Mouse (Mus musculus) liver, embryonic 16.5 days (tissue): ENCODE results near the gene Ppm1k. TPM values are rescaled to one million over a fixed set of nuclear protein-coding genes. Genes with fewer than 3 reads are reported as not detected.

Experiments
- ATAC-seq: fragments of 200-750 bp; cut with Nextera tagmentation; 2 replicates; pipeline ENCODE4 v1.8.0; 2017; ENCODE audit warnings: low read depth, mild to moderate bottlenecking, moderate number of reproducible peaks, moderate library complexity
- H3K27ac ChIP-seq: fragments of 300-500 bp; sonication (generic); 2 replicates; pipeline ENCODE4 v1.5.1; 2014; ENCODE audit warnings: mild to moderate bottlenecking, low read length
- H3K27me3 ChIP-seq: fragments of 300-500 bp; sonication (generic); 2 replicates; pipeline ENCODE4 v1.6.1; 2014; ENCODE audit warnings: low read depth, low read length, mixed read lengths; ENCODE audit not compliant: control insufficient read depth, insufficient read depth
- H3K36me3 ChIP-seq: fragments of 300-500 bp; sonication (generic); 2 replicates; pipeline ENCODE4 v1.6.1; 2014; ENCODE audit warnings: mild to moderate bottlenecking; ENCODE audit not compliant: control insufficient read depth, insufficient read depth
- H3K4me1 ChIP-seq: fragments of 300-500 bp; sonication (generic); 2 replicates; pipeline ENCODE4 v1.6.1; 2014; ENCODE audit warnings: low read depth, low read length, mixed read lengths; ENCODE audit not compliant: control insufficient read depth
- H3K4me2 ChIP-seq: fragments of 300-500 bp; sonication (generic); 2 replicates; pipeline ENCODE4 v1.6.1; 2014; ENCODE audit warnings: low read depth, low read length, mixed read lengths
- H3K4me3 ChIP-seq: fragments of 300-500 bp; sonication (generic); 2 replicates; pipeline ENCODE4 v1.5.1; 2014; ENCODE audit warnings: low read depth, mild to moderate bottlenecking, low read length
- H3K9ac ChIP-seq: fragments of 300-500 bp; sonication (generic); 2 replicates; pipeline ENCODE4 v1.6.1; 2014; ENCODE audit warnings: low read depth, low read length
- H3K9me3 ChIP-seq: fragments of 300-500 bp; sonication (generic); replicated peaks from 2 replicates; pipeline ENCODE4 v1.6.1; 2016; ENCODE audit warnings: low read length; ENCODE audit not compliant: control insufficient read depth
- WGBS: fragments of 180-500 bp; shearing (Covaris S2); extraction: QIAGEN DNeasy Blood & Tissue Kit; methylation state at CpG from one replicate; pipeline ENCODE4 v1.1.7; 2014; ENCODE audit not compliant: insufficient replicate concordance; 5-methylcytosine and 5-hydroxymethylcytosine counted together
- polyA plus RNA-seq: library from polyadenylated mRNA; unstranded; fragments of >200 nt; fragmentation: Nextera tagmentation; extraction: Ambion mirVana; gene quantifications from 2 replicates; pipeline ENCODE4 v1.2.1, GENCODE M21; 2015

Ppm1k gene
- polyA plus RNA-seq: 6.4 and 6.6 TPM in 2 replicates

DNA sequence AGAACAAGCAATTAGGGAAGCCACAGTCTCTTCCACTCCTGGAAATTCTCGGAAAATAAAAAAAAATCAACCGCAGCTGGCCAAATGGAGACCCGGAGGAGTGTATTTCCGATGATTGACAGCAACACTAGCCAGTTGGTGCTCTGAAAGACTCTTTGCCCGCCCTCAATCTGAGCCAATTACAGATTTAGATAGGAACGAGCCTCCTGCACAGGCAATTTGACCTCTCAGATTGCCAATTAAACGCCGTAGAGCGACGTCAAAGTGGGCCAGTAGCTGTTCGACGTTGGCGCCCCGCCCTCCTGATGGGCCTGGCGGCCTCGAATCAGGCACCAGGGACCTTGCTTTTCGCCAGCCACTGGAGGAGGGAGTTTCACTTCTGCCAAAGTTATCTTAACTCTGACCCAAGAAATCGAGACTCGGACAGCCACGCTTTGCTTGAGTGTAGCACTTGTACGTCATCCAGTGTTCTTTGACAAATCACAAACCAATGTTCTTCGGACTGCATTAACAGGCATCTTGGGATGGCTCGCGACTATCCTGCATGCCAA lies at the start of gene Ppm1k:
TSS of gene Ppm1k (minus strand) at position 83 of the 551 bp plus-strand sequence.
- no peaks in the 10 kb centered on the region for H3K36me3 ChIP-seq
- H3K4me3 ChIP-seq: peak within 1 kb of the TSS; percentile 66
- peaks cover 2% of the 10 kb centered on the region for H3K4me1 ChIP-seq
- no peaks in the 10 kb centered on the region for H3K27me3 ChIP-seq
- H3K27ac ChIP-seq: peak within 1 kb of the TSS; percentile 83
- no peaks in the 10 kb centered on the region for H3K9me3 ChIP-seq
- peak within 1 kb of the TSS; percentile 55 for H3K9ac ChIP-seq
- under 1% methylated on average over 24 of the region's 24 CpGs for WGBS
- H3K4me2 ChIP-seq: peak within 1 kb of the TSS; percentile 72
- peak; percentile 95 for ATAC-seq

DNA sequence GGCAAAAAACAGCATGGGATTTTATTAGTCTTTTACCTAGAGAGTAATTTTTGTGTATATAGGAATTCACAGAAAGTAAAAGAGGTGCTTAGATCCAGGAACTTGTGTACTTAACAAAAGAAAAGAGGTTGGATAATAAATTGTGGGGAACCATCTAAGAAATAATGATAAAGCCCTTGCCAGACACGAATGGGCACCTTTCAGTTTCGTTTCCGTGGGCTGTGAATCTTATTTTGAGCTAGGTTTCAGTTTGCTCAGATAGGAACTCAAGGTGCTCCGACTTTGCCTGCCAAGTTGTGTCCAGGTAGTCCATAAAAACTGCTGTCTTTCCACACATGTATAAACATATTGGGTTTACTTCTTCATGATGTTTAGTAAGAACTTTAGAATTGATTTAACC lies 47.1 kb upstream of the Ppm1k start:
- no peak for ATAC-seq
- Histone ChIP-seq H3K27me3 (no peaks in the 10 kb centered on the region), H3K4me1 (peaks cover 2% of the 10 kb centered on the region; the same call in 1 of the 2 replicates), H3K9me3 (no peaks in the 10 kb centered on the region), H3K27ac (no peak overlapping the region), H3K36me3 (no peaks in the 10 kb centered on the region), H3K4me3 (no peak overlapping the region), H3K9ac (no peak overlapping the region), H3K4me2 (no peak overlapping the region)
- 55% methylated on average over 4 of the region's 4 CpGs for WGBS

DNA sequence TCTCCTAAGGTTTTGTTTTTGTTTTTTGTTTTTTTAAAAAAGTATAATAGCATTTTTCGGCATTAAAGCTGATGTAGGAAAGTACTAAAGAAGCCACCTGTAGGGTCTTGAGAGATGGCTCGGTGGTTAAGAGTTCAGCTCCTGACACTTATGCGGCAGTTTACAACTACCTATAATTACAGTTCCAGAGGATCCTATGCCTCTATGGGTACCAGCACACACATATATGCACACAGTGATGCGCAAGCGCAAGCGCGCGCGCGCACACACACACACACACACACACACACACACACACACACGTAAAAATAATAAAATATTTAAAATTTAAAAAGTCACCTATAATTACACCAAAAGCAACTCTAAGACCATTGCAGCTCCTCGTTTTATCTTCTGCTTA lies 46.3 kb upstream of the Ppm1k start:
- no peaks in the 10 kb centered on the region for H3K9me3 ChIP-seq
- H3K27me3 ChIP-seq: no peaks in the 10 kb centered on the region
- H3K4me1 ChIP-seq: peaks cover 2% of the 10 kb centered on the region; the same call in 1 of the 2 replicates
- H3K36me3 ChIP-seq: no peaks in the 10 kb centered on the region
- H3K9ac ChIP-seq: peak overlapping the region; percentile 84
- H3K4me3 ChIP-seq: peak overlapping the region; percentile 79
- H3K4me2 ChIP-seq: peak overlapping the region; percentile 67
- ATAC-seq: 0 out of 2 replicates have a peak, but pooled peaks have one; percentile 5
- no peak overlapping the region for H3K27ac ChIP-seq
- WGBS: 68% methylated on average over 12 of the region's 12 CpGs

DNA sequence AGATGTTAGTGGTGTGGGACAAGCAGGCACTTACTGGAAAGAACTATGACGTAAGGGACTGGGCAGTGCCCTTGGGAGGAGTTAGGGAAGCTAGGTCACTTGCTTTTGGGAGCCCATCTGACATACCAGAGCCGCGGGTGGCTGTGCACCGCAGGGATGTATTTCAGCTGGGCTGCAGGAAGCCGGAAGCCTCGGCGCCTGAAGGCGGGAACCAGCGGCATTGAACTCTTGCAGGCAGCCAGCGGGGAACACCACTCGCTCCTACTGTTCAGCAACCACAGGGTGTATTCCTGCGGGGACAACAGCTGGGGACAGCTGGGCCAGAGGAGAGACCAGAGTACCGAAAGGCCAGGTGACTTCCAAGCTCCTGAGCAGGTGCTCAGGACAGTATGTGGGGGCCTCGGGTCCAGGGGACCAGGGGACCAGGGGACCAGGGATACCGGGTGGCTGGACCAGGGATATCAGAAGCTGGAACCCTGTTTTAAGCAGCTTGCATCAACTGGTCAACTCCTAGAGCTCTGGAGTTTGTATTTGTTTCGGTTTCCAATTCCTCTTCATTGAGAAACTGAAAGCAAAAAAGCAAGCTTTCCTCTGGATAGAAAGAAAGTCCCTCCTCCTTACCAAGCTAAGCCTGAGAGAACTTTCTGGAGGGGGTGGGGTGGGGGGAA lies 45.7 kb upstream of the Ppm1k start, which contains the start of gene Herc6:
TSS of gene Herc6 (plus strand) at position 120 of the 668 bp plus-strand sequence.
- Histone ChIP-seq H3K9ac (peak within 1 kb of the TSS; percentile 84), H3K27ac (peak within 1 kb of the TSS; percentile 76), H3K9me3 (no peaks in the 10 kb centered on the region), H3K4me2 (peak within 1 kb of the TSS; percentile 67), H3K27me3 (no peaks in the 10 kb centered on the region), H3K4me1 (peaks cover 2% of the 10 kb centered on the region; the same call in 1 of the 2 replicates), H3K36me3 (no peaks in the 10 kb centered on the region), H3K4me3 (peak within 1 kb of the TSS; percentile 79)
- peak; percentile 95 for ATAC-seq
- under 1% methylated on average over 16 of the region's 16 CpGs for WGBS

DNA sequence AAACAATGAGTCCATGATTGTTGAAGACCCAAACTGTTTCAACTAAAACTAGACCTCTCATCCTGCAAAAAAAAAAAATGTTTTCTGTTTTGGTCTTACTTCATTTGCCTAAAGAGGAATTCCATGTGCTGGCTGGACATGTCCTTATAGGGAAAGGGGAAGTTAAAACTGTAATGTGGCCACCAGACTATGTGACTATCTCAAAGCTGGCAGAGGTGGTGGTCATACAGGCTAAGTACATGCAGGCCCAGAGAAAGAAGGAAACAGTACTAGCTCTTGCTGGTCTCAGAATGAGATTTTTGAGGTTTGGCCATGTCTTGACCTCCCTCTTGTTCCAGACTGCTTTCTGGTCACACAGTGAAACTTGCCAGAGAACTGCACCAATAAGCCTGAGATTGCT lies 36.3 kb upstream of the Ppm1k start:
- H3K4me3 ChIP-seq: no peak overlapping the region
- H3K4me1 ChIP-seq: no peaks in the 10 kb centered on the region
- ATAC-seq: no peak
- H3K9ac ChIP-seq: no peak overlapping the region
- no peaks in the 10 kb centered on the region for H3K27me3 ChIP-seq
- H3K36me3 ChIP-seq: no peaks in the 10 kb centered on the region
- H3K9me3 ChIP-seq: no peaks in the 10 kb centered on the region
- H3K4me2 ChIP-seq: no peak overlapping the region
- no peak overlapping the region for H3K27ac ChIP-seq

DNA sequence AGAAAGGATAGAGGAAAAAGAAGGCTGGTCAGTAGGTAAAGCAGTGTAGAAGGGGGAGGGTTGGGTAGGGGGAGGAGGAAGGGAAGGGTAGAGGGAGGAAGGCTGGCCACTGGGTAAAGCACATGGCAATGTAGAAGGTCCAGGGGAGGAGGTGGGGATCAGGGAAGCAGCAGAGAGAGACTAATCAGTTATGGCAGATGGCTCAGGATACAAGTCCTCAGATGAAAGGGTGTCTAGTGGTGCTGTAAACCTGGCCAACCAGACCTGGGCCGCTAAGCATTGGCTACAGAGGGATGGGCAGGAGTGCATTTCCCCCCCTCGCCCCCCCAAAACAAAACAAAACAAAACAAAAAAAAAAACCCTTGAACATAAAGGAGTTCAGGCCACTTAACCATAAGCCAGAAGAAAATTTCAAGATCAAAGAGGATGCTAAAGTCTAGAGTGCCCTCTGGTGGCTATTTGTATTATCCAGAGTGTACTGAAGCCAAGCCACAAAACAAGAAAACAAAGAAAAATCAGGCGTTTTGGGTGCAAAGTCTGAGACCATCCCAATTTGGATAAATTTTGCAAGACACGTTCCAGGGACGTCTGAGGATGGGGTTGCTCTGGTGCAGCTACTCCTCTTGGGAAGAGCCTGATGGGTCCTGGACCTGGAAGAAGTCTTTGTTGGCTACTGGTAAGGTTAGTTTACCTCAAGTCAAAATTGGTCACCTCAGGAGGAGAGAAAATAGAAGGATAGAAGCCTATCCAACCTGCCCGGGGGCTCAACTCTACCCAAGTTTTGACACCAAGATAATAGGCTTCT lies 35.1 kb upstream of the Ppm1k start:
- Histone ChIP-seq H3K4me3 (no peak overlapping the region), H3K9me3 (no peaks in the 10 kb centered on the region), H3K4me1 (no peaks in the 10 kb centered on the region), H3K9ac (no peak overlapping the region), H3K27me3 (no peaks in the 10 kb centered on the region), H3K36me3 (no peaks in the 10 kb centered on the region), H3K4me2 (no peak overlapping the region), H3K27ac (no peak overlapping the region)
- no peak for ATAC-seq
- WGBS: 10% methylated on average over 6 of the region's 6 CpGs

DNA sequence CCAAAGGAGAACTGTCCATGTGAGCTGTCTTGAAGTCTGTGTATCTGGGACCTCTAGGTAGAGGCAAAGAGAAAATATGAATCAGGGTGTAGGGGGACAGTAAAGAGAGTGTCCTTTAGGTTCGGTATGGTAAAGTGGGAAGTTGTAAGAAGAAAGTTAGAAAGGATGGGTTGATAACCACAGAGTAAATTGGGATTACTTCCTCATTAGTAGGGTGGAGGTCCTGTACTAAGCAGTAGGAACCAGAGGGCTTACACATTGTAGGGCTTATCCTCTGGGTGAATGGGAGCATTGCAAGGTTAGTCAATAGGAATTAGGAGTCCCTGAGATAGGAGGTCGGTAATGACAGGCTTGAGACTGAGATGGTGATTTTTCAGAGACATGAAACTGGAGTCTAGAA lies 32.4 kb upstream of the Ppm1k start:
- no peaks in the 10 kb centered on the region for H3K36me3 ChIP-seq
- H3K27me3 ChIP-seq: no peaks in the 10 kb centered on the region
- no peak overlapping the region for H3K9ac ChIP-seq
- no peaks in the 10 kb centered on the region for H3K9me3 ChIP-seq
- no peak for ATAC-seq
- WGBS: 52% methylated on average over 2 of the region's 2 CpGs
- no peak overlapping the region for H3K4me2 ChIP-seq
- H3K4me3 ChIP-seq: no peak overlapping the region
- H3K4me1 ChIP-seq: no peaks in the 10 kb centered on the region
- no peak overlapping the region for H3K27ac ChIP-seq

DNA sequence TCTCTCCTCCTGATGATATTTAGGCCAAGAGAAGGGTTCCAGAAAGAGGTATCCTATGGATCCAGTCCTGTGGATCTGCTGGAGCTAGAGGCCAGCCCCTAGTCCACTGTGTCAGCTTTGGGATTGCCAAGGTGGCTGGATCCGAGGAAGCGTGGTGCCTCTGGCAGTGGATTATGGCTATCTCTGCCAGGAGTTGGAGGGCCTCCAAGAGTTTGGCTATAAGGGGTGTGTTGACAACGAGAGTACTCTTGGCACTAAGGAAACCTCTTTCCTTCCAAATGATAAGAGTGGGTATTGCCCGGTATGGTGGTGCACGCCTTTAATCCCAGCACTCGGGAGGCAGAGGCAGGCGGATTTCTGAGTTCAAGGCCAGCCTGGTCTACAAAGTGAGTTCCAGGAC lies 30.2 kb upstream of the Ppm1k start:
- H3K4me1 ChIP-seq: no peaks in the 10 kb centered on the region
- no peak overlapping the region for H3K4me2 ChIP-seq
- ATAC-seq: no peak
- H3K36me3 ChIP-seq: no peaks in the 10 kb centered on the region
- no peaks in the 10 kb centered on the region for H3K9me3 ChIP-seq
- H3K4me3 ChIP-seq: no peak overlapping the region
- WGBS: 73% methylated on average over 7 of the region's 7 CpGs
- no peak overlapping the region for H3K27ac ChIP-seq
- H3K9ac ChIP-seq: no peak overlapping the region
- no peaks in the 10 kb centered on the region for H3K27me3 ChIP-seq

DNA sequence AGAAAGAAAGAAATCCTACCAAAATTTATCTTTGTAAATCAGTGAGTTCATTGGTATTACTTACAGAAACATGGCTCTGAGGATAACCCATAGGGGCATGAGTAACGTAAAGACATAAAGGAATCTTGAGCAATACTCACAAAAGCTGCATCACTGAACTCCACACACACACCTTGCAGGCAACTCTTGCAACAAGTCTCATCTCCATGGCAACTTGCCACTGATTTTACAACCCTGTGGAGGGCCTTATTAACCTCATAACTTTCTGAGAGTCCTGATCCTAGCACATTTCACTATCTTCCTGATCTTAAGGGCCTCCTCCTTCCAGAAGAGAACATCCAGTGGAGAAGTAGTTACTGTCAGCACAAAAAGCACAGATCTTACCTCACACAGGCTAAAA lies 28.2 kb upstream of the Ppm1k start:
- H3K9ac ChIP-seq: no peak overlapping the region
- 59% methylated on average over 1 of the region's 1 CpGs for whole genome bisulfite sequencing

More for the DNA sequence above, 28.2 kb upstream of the Ppm1k start:
- ATAC-seq: no peak
- Histone ChIP-seq H3K4me3 (no peak overlapping the region), H3K4me1 (no peaks in the 10 kb centered on the region), H3K4me2 (no peak overlapping the region), H3K27ac (no peak overlapping the region), H3K27me3 (no peaks in the 10 kb centered on the region), H3K36me3 (no peaks in the 10 kb centered on the region), H3K9me3 (no peaks in the 10 kb centered on the region)
